Mouse (Mus musculus) megakaryocyte, embryonic 14.5 days (primary cell): ENCODE data around the gene Cand1.

Experiments used
- FLI1 ChIP-seq: IDR thresholded peaks from 2 replicates; pipeline ENCODE4 v1.6.1; 2012; ENCODE audit warnings: low read length, inconsistent platforms, mixed read lengths
- GATA1 ChIP-seq: IDR thresholded peaks from 3 replicates; pipeline ENCODE4 v1.6.1; 2012; ENCODE audit warnings: mixed read lengths, low read length, inconsistent platforms, borderline replicate concordance

GRCm38 (mm10) chr10:119272005-119272404 is 32.1 kb upstream of the Cand1 start:
- TF ChIP-seq FLI1: no peak
- TF ChIP-seq GATA1: no peak
